Mouse (Mus musculus) left cerebral cortex, adult 11 months (tissue): ENCODE data around the gene Lmx1b.
A peak's percentile ranks its signal among the peaks of the same experiment; 100 is the strongest.

Source experiments
- DNase-seq: peaks from one replicate; pipeline ENCODE4 v3.0.0; 2022; ENCODE audit warnings: low spot score

The Lmx1b gene

GRCm38 (mm10) chr2:33643721-33644713 lies 3.7 kb upstream of the Lmx1b start:
- no peak for DNase-seq

- peak; percentile 12 for DNase-seq
Observed at GRCm38 (mm10) chr2:33642650-33643458, 2.5 kb upstream of the Lmx1b start.

GRCm38 (mm10) chr2:33641859-33642571 lies 1.7 kb upstream of the Lmx1b start:
- no peak for DNase-seq

GRCm38 (mm10) chr2:33640978-33641858 lies 907 bp upstream of the Lmx1b start:
- no peak for DNase-seq

GRCm38 (mm10) chr2:33639301-33640170 lies 775 bp downstream of the Lmx1b start:
- DNase-seq = no peak

GRCm38 (mm10) chr2:33638141-33638733 lies 2.1 kb downstream of the Lmx1b start:
- no peak for DNase-seq

GRCm38 (mm10) chr2:33637288-33637687 lies 3.0 kb downstream of the Lmx1b start:
- no peak for DNase-seq

GRCm38 (mm10) chr2:33636628-33637188 lies 3.6 kb downstream of the Lmx1b start:
- DNase-seq = no peak

- DNase-seq = no peak
Observed at GRCm38 (mm10) chr2:33636117-33636521, 4.2 kb downstream of the Lmx1b start.

- no peak for DNase-seq
Observed at GRCm38 (mm10) chr2:33635323-33636116, 4.8 kb downstream of the Lmx1b start.

- no peak for DNase-seq
Observed at GRCm38 (mm10) chr2:33634481-33635090, 5.7 kb downstream of the Lmx1b start.

- no peak for DNase-seq
Observed at GRCm38 (mm10) chr2:33633955-33634354, 6.4 kb downstream of the Lmx1b start.

GRCm38 (mm10) chr2:33633237-33633636 lies 7.1 kb downstream of the Lmx1b start:
- DNase-seq = no peak

GRCm38 (mm10) chr2:33632551-33633059 lies 7.7 kb downstream of the Lmx1b start:
- DNase-seq = no peak

- DNase-seq = no peak
Observed at GRCm38 (mm10) chr2:33631708-33632343, 8.5 kb downstream of the Lmx1b start.

- no peak for DNase-seq
Observed at GRCm38 (mm10) chr2:33631022-33631707, 9.1 kb downstream of the Lmx1b start.
